Mouse (Mus musculus): ENCODE results near the gene Frmd8.

The Frmd8 gene

GRCm38 (mm10) chr19:5874969-5875480, at the start of gene Frmd8:
Frmd8 (minus strand) TSS chr19:5875274.
- DNase-seq, result peak; percentile 92

GRCm38 (mm10) chr19:5924713-5925093, 49.6 kb upstream of the Frmd8 start, which contains the start of gene Cdc42ep2:
Cdc42ep2 (minus strand) TSS chr19:5924816.
- peak; percentile 94 for DNase-seq

- peak; percentile 85 for DNase-seq
Observed at GRCm38 (mm10) chr19:5923990-5924712, 49.1 kb upstream of the Frmd8 start.

- no peak for DNase-seq
Observed at GRCm38 (mm10) chr19:5922963-5923362, 47.9 kb upstream of the Frmd8 start.

GRCm38 (mm10) chr19:5922119-5922942, 47.3 kb upstream of the Frmd8 start:
- no peak for DNase-seq

- DNase-seq, result no peak
Observed at GRCm38 (mm10) chr19:5921715-5922114, 46.6 kb upstream of the Frmd8 start.

GRCm38 (mm10) chr19:5913007-5913719, 38.1 kb upstream of the Frmd8 start, which contains the start of gene Dpf2:
Dpf2 (minus strand) TSS chr19:5913010.
- no peak for DNase-seq

GRCm38 (mm10) chr19:5912103-5913006, 37.3 kb upstream of the Frmd8 start:
- peak; percentile 99 for DNase-seq

- no peak for DNase-seq
Observed at GRCm38 (mm10) chr19:5911430-5912102, 36.5 kb upstream of the Frmd8 start.

- no peak for DNase-seq
Observed at GRCm38 (mm10) chr19:5910221-5910620, 35.1 kb upstream of the Frmd8 start.

GRCm38 (mm10) chr19:5907275-5907674, 32.2 kb upstream of the Frmd8 start:
- DNase-seq, result no peak

GRCm38 (mm10) chr19:5894002-5894678, 19.1 kb upstream of the Frmd8 start, which contains the start of gene Tigd3:
Tigd3 (minus strand) TSS chr19:5894149.
- DNase-seq, result peak; percentile 95

- no peak for DNase-seq
Observed at GRCm38 (mm10) chr19:5893282-5894001, 18.4 kb upstream of the Frmd8 start.

GRCm38 (mm10) chr19:5892735-5893134, 17.7 kb upstream of the Frmd8 start:
- DNase-seq, result no peak

- DNase-seq, result no peak
Observed at GRCm38 (mm10) chr19:5892262-5892661, 17.2 kb upstream of the Frmd8 start.

- no peak for DNase-seq
Observed at GRCm38 (mm10) chr19:5891521-5892258, 16.6 kb upstream of the Frmd8 start.

- no peak for DNase-seq
Observed at GRCm38 (mm10) chr19:5889211-5889610, 14.1 kb upstream of the Frmd8 start.

GRCm38 (mm10) chr19:5887234-5887815, 12.3 kb upstream of the Frmd8 start:
- DNase-seq, result no peak

GRCm38 (mm10) chr19:5885838-5886237, 10.8 kb upstream of the Frmd8 start:
- no peak for DNase-seq
